Mouse (Mus musculus) subcutaneous adipose tissue, adult 2 months (tissue): ENCODE data around the gene Dcx. TPM values are rescaled to one million over a fixed set of nuclear protein-coding genes. Genes with fewer than 3 reads are reported as not detected.

ENCODE experiments used
- polyA plus RNA-seq: library from polyadenylated mRNA; depleted of rRNA; stranded (reverse); fragments of >200 nt; gene quantifications from 2 replicates; pipeline ENCODE4 v1.2.3, GENCODE M21; 2012; ENCODE audit warnings: low replicate concordance; rRNA removed

Gene Dcx
- polyA plus RNA-seq = not detected in 2 replicates

DNA sequence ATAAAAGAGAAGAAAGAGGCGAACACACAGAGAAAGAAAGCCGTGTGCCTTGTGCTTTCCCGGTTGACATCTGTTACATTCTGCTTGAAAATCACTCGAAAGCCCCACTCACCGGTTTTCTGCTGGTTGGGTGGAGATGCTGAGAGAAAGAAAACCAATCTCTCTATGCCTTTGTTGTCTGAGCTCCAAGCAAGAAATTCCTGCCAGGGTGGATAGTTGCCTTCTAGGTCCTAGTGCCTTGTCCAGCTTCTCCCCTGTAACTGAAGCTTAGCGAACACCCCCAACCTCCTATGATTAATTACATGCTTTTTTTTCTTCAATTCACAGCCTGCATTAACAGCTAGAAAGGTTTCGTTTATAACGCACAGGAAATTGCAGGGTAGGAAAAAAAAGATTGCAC lies at the start of gene Dcx:
Gene Dcx (minus strand): TSS at position 354 of the 400 bp plus-strand sequence.

DNA sequence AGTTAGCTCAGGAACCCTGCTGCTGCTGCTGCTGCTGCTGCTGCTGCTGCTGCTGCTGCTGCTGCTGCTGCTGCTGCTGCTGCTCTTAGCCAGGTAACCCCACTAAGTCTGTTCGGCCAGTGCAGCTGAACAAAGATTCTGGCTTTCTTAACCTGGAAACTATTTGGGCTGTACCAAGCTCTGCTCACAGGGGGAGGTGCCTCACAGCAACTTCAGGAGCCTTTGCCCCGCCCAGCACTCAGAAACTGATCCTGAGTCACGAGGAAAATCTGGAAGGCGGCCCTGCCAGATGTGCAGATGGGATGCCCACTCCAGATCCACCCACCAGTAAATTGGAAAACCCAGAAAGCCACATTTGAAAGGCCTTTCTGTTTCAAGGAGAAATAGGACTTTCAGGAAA lies 105.9 kb downstream of the Dcx start, which contains the start of gene Capn6:
Gene Capn6 (minus strand): TSS at position 203 of the 400 bp plus-strand sequence.

Other genes with a start within 250 kb of the Dcx start
- gene Capn6, start 105.9 kb downstream of the Dcx start, polyA plus RNA-seq = 0.62 and 7.2 TPM in 2 replicates
- 0.03 TPM in 1 of 2 replicates, not detected in the other for gene A730046J19Rik, start 220.4 kb upstream of the Dcx start, polyA plus RNA-seq